Mouse (Mus musculus): Measurements from ENCODE around the gene Bloc1s1. TPM values are rescaled to one million over a fixed set of nuclear protein-coding genes. Genes with fewer than 3 reads are reported as not detected.
A peak's percentile ranks its signal among the peaks of the same experiment; 100 is the strongest.

Bloc1s1 gene
- polyA plus RNA-seq, 1 experiment from 2014 or later: 182 TPM

- Histone ChIP-seq H3K4me3 (no peak overlapping the region), H3K9me3 (replicated peaks) (no peaks in the 10 kb centered on the region), H3K4me1 (no peaks in the 10 kb centered on the region), H3K27me3 (ENCODE audit: low read depth, poor library complexity, severe bottlenecking) (peaks cover 20% of the 10 kb centered on the region), H3K36me3 (no peaks in the 10 kb centered on the region), H3K27ac (no peak overlapping the region)
- no peak for DNase-seq (ENCODE audit: low spot score)
- 88% methylated on average over 10 of the region's 10 CpGs for WGBS
Observed at GRCm38 (mm10) chr10:128940475-128941061, 16.7 kb upstream of the Bloc1s1 start.

GRCm38 (mm10) chr10:128938974-128939373, 15.1 kb upstream of the Bloc1s1 start:
- Histone ChIP-seq H3K27ac (no peak overlapping the region), H3K9me3 (replicated peaks) (no peaks in the 10 kb centered on the region), H3K4me3 (no peak overlapping the region), H3K4me1 (peaks cover 6% of the 10 kb centered on the region), H3K27me3 (ENCODE audit: low read depth, poor library complexity, severe bottlenecking) (peaks cover 36% of the 10 kb centered on the region), H3K36me3 (no peaks in the 10 kb centered on the region)
- DNase-seq (ENCODE audit: low spot score): no peak
- WGBS: 58% methylated on average over 5 of the region's 5 CpGs

- no peaks in the 10 kb centered on the region for H3K36me3 ChIP-seq
- WGBS: 85% methylated on average over 9 of the region's 9 CpGs
- no peaks in the 10 kb centered on the region for H3K9me3 ChIP-seq (replicated peaks)
- H3K4me1 ChIP-seq: peaks cover 11% of the 10 kb centered on the region
- H3K27ac ChIP-seq: no peak overlapping the region
- peaks cover 41% of the 10 kb centered on the region for H3K27me3 ChIP-seq (ENCODE audit: low read depth, poor library complexity, severe bottlenecking)
- no peak overlapping the region for H3K4me3 ChIP-seq
- no peak for DNase-seq (ENCODE audit: low spot score)
Observed at GRCm38 (mm10) chr10:128938457-128938856, 14.6 kb upstream of the Bloc1s1 start.

DNA sequence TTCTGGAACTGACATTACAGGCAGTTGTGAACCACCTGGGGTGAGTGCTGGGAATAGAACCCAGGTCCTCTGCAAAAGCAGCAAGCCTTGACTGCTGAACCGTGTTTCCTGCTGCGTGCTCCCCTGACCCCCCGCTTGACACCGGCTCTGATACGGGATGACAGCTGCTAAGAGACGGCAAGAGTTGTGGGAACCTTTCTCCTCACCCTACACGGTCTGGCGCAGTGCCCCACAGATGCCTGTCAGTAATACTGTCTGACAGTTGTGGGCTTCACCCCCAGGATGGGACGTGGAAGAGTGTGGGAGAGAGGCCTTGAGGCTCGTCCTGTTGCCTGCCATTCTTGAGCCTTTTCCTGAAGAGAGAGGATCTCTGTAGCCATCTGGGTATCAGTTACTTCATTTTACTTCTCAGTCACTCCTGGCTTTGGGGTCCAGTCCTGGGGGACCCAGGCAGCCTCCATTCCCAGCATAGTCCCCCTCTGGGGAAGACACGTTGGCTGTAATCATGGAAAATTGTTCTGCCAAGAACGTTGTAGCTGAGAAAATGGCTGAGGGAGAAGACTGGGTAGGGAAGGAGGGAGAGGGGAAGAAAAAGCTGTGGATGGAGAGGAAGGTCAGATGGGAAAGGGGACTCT, 14.0 kb upstream of the Bloc1s1 start:
- Histone ChIP-seq H3K9me3 (replicated peaks) (no peaks in the 10 kb centered on the region), H3K36me3 (no peaks in the 10 kb centered on the region), H3K4me3 (no peak overlapping the region), H3K4me1 (peaks cover 15% of the 10 kb centered on the region), H3K27me3 (ENCODE audit: low read depth, poor library complexity, severe bottlenecking) (peaks cover 47% of the 10 kb centered on the region), H3K27ac (no peak overlapping the region)
- 75% methylated on average over 12 of the region's 12 CpGs for WGBS
- DNase-seq (ENCODE audit: low spot score): no peak

DNA sequence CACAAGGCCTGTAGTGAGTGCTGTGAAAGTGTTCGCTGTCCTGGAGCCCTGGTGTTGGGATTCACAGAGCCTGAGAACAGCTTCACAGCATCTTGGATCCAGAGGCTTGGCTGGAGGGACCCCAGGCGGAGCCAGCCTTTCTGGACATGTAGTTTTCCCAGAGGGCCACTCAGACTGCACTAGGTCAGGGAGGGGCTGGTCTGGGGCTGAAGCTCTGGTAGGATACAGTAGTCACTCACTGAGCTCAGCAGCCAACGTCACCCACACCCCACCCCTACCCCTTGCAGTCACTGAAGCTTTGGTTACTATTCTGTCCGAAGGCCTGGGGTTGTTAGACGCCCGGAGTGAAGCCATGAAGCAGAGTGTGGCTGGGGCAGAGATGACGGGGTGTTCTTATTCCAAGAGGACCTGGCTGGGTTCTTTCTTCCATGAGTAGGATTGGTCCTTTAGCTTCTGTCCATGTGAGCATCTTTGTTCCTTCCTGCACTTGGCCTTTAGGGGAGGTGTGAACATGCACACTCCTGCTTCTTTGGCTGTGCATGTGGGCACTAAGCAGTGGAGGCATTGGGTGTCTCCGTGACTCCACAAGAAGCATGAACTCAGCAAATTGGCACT, 12.1 kb upstream of the Bloc1s1 start:
- Histone ChIP-seq H3K4me1 (peaks cover 15% of the 10 kb centered on the region), H3K4me3 (no peak overlapping the region), H3K27ac (no peak overlapping the region), H3K27me3 (ENCODE audit: low read depth, poor library complexity, severe bottlenecking) (peaks cover 66% of the 10 kb centered on the region), H3K36me3 (no peaks in the 10 kb centered on the region), H3K9me3 (replicated peaks) (no peaks in the 10 kb centered on the region)
- DNase-seq (ENCODE audit: low spot score): no peak
- 72% methylated on average over 8 of the region's 8 CpGs for WGBS

GRCm38 (mm10) chr10:128934997-128935787, 11.4 kb upstream of the Bloc1s1 start:
- H3K4me3 ChIP-seq: no peak overlapping the region
- H3K9me3 ChIP-seq (replicated peaks): no peaks in the 10 kb centered on the region
- no peak for DNase-seq (ENCODE audit: low spot score)
- H3K36me3 ChIP-seq: no peaks in the 10 kb centered on the region
- H3K4me1 ChIP-seq: peaks cover 15% of the 10 kb centered on the region
- H3K27ac ChIP-seq: no peak overlapping the region
- H3K27me3 ChIP-seq (ENCODE audit: low read depth, poor library complexity, severe bottlenecking): peaks cover 73% of the 10 kb centered on the region
- 61% methylated on average over 7 of the region's 7 CpGs for WGBS

- Histone ChIP-seq H3K27me3 (ENCODE audit: low read depth, poor library complexity, severe bottlenecking) (peaks cover 84% of the 10 kb centered on the region), H3K4me3 (peak overlapping the region; percentile 56), H3K9me3 (replicated peaks) (no peaks in the 10 kb centered on the region), H3K4me1 (peaks cover 15% of the 10 kb centered on the region), H3K36me3 (no peaks in the 10 kb centered on the region), H3K27ac (no peak overlapping the region)
- 3% methylated on average over 21 of the region's 21 CpGs for WGBS
- DNase-seq (ENCODE audit: low spot score): no peak
Observed at GRCm38 (mm10) chr10:128933976-128934721, 10.3 kb upstream of the Bloc1s1 start.

- H3K27ac ChIP-seq: no peak within 1 kb of the TSS
- no peaks in the 10 kb centered on the region for H3K9me3 ChIP-seq (replicated peaks)
- no peaks in the 10 kb centered on the region for H3K36me3 ChIP-seq
- WGBS: under 1% methylated on average over 26 of the region's 26 CpGs
- H3K27me3 ChIP-seq (ENCODE audit: low read depth, poor library complexity, severe bottlenecking): peaks cover 86% of the 10 kb centered on the region
- peak within 1 kb of the TSS; percentile 56 for H3K4me3 ChIP-seq
- peak; percentile 78 for DNase-seq (ENCODE audit: low spot score)
- peaks cover 15% of the 10 kb centered on the region for H3K4me1 ChIP-seq
Observed at GRCm38 (mm10) chr10:128933574-128933973, 9.7 kb upstream of the Bloc1s1 start, which contains the start of gene Itga7. Itga7 (plus strand) TSS chr10:128933818.

DNA sequence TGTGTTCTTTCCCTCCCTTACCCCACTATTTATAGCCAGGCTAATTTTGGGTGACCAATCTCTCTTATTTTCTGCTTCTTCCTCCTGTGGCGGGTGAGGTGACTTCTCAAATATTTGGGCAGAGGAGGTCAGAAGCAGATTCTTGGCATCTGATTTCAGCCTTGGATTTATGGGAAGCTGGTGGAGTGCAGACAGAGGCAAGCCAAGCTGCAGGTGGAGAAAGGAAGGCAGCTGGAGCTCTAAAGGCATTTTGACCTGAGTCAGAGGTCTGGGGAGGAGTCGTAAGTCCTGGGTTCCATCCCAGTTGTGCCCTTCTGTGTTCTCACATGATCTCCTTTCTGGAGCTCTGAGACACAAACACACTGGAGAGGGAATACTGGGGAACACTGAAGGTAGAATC, 7.6 kb upstream of the Bloc1s1 start:
- Histone ChIP-seq H3K27me3 (ENCODE audit: low read depth, poor library complexity, severe bottlenecking) (peaks cover 93% of the 10 kb centered on the region), H3K4me3 (no peak overlapping the region), H3K9me3 (replicated peaks) (no peaks in the 10 kb centered on the region), H3K4me1 (peaks cover 15% of the 10 kb centered on the region), H3K36me3 (no peaks in the 10 kb centered on the region), H3K27ac (no peak overlapping the region)
- 77% methylated on average over 2 of the region's 2 CpGs for WGBS
- DNase-seq (ENCODE audit: low spot score): no peak

- no peaks in the 10 kb centered on the region for H3K9me3 ChIP-seq (replicated peaks)
- WGBS: 81% methylated on average over 7 of the region's 7 CpGs
- no peak overlapping the region for H3K4me3 ChIP-seq
- peaks cover 15% of the 10 kb centered on the region for H3K4me1 ChIP-seq
- H3K36me3 ChIP-seq: no peaks in the 10 kb centered on the region
- peaks cover 76% of the 10 kb centered on the region for H3K27me3 ChIP-seq (ENCODE audit: low read depth, poor library complexity, severe bottlenecking)
- H3K27ac ChIP-seq: no peak overlapping the region
- DNase-seq (ENCODE audit: low spot score): no peak
Observed at GRCm38 (mm10) chr10:128929638-128930378, 6.0 kb upstream of the Bloc1s1 start.

GRCm38 (mm10) chr10:128928356-128928755, 4.5 kb upstream of the Bloc1s1 start:
- no peak overlapping the region for H3K4me3 ChIP-seq
- H3K4me1 ChIP-seq: peaks cover 9% of the 10 kb centered on the region
- peaks cover 67% of the 10 kb centered on the region for H3K27me3 ChIP-seq (ENCODE audit: low read depth, poor library complexity, severe bottlenecking)
- H3K27ac ChIP-seq: no peak overlapping the region
- no peak for DNase-seq (ENCODE audit: low spot score)
- no peaks in the 10 kb centered on the region for H3K36me3 ChIP-seq
- WGBS: 38% methylated on average over 4 of the region's 4 CpGs
- H3K9me3 ChIP-seq (replicated peaks): no peaks in the 10 kb centered on the region
